Mouse (Mus musculus) kidney, embryonic 16.5 days (tissue): ENCODE results near the gene Crbn. TPM values are rescaled to one million over a fixed set of nuclear protein-coding genes. Genes with fewer than 3 reads are reported as not detected.

Experiments
- ATAC-seq: fragments of 200-750 bp; cut with Nextera tagmentation; 2 replicates; pipeline ENCODE4 v1.8.0; 2017; ENCODE audit warnings: moderate TSS enrichment; ENCODE audit not compliant: low FRiP score, low TSS enrichment
- H3K27ac ChIP-seq: fragments of 300-500 bp; sonication (generic); 2 replicates; pipeline ENCODE4 v1.5.1; 2014; ENCODE audit warnings: low read length
- H3K27me3 ChIP-seq: fragments of 300-500 bp; sonication (generic); 2 replicates; pipeline ENCODE4 v1.6.1; 2014; ENCODE audit warnings: low read length, control low read depth, mixed read lengths; ENCODE audit not compliant: insufficient read depth
- H3K36me3 ChIP-seq: fragments of 300-500 bp; sonication (generic); 2 replicates; pipeline ENCODE4 v1.6.1; 2014; ENCODE audit warnings: low read length, control low read depth, mixed read lengths; ENCODE audit not compliant: insufficient read depth
- H3K4me1 ChIP-seq: fragments of 300-500 bp; sonication (generic); 2 replicates; pipeline ENCODE4 v1.6.1; 2014; ENCODE audit warnings: low read length, control low read depth, mixed read lengths; ENCODE audit not compliant: insufficient read depth
- H3K4me2 ChIP-seq: fragments of 300-500 bp; sonication (generic); replicated peaks from 2 replicates; pipeline ENCODE4 v1.6.1; 2014; ENCODE audit warnings: low read depth, low read length
- H3K4me3 ChIP-seq: fragments of 300-500 bp; sonication (generic); 2 replicates; pipeline ENCODE4 v1.5.1; 2014; ENCODE audit warnings: mild to moderate bottlenecking, low read length
- H3K9ac ChIP-seq: fragments of 300-500 bp; sonication (generic); replicated peaks from 2 replicates; pipeline ENCODE4 v1.6.1; 2014; ENCODE audit warnings: low read length
- H3K9me3 ChIP-seq: fragments of 300-500 bp; sonication (generic); 2 replicates; pipeline ENCODE4 v1.6.1; 2016; ENCODE audit warnings: low read length, control low read depth
- WGBS: fragments of 180-500 bp; shearing (Covaris S2); extraction: QIAGEN DNeasy Blood & Tissue Kit; methylation state at CpG from one replicate; pipeline ENCODE4 v1.1.7; 2014; 5-methylcytosine and 5-hydroxymethylcytosine counted together
- polyA plus RNA-seq: library from polyadenylated mRNA; unstranded; fragments of >200 nt; fragmentation: Nextera tagmentation; extraction: Ambion mirVana; gene quantifications from 2 replicates; pipeline ENCODE4 v1.2.1, GENCODE M21; 2015

Crbn gene
- polyA plus RNA-seq, 1 experiment from 2014 or later: 53.8 TPM

DNA sequence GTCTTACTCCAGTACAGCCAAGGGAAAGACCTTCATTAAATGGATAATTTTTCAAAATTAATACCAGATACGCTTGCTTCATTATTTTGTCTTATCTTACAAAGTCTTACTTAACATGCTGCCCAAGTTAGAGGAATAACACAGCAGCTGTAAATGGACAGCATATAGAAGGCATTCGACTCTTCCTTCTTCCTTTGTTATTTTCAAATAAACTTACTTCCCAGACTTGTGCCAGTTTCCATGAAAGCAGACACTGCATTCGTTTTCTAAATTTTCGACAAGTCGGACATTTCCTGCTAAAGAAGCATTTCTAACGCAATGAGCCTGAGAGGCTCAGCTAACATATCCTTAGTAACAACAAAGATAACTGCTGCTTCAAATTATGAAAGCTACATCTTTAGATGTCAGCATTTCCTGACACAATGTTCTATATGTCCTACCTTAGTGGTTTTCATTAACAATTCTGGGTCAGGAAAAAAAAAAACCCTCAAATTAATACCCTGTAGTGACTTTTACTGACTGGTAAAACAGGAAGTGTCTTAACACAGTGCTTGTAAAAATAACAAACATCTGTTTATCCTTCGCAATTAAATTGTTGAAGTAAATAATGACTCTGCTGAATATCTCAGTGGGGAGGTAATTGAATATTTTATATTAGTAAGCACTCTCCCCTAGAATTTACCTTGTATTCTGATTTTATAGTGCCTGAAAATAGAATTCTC, 54.0 kb downstream of the Crbn start:
- ATAC-seq: no peak
- 72% methylated on average over 7 of the region's 7 CpGs for WGBS
- Histone ChIP-seq H3K4me2 (no peak overlapping the region), H3K9me3 (no peaks in the 10 kb centered on the region), H3K27ac (no peak overlapping the region), H3K4me1 (no peaks in the 10 kb centered on the region), H3K27me3 (no peaks in the 10 kb centered on the region), H3K4me3 (no peak overlapping the region), H3K9ac (no peak overlapping the region), H3K36me3 (no peaks in the 10 kb centered on the region)

DNA sequence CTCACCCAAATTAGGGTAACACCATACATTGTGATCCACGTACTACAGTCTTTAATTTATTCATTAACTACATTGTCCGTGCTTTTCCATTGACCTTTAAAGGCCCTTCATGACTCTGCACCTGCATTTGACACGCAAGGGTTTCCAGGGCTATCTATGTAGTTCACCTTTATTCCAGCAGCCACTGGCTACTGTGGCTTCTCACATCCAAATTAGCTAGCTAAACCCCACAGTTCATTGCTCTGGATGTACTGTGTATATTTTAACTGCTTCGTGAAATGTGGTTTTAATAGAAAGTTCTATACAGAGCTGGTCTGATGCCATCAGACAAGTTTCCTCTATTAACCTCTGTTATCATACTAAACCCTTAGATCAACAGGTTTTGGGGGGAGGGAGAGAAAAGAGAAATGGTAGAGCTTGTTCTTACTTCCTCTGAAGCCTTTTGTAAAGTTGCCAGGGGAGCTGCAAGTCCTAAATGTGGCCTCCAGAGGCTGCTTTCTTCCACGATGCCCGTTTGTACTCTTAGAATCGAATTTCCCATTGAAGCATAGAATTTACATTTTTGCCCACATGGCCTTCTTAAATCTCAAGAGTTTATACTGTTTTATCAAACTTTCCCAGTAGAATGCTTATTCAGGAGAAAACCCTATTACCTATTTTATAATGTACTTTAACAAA, 56.2 kb downstream of the Crbn start:
- ATAC-seq: no peak
- H3K4me1 ChIP-seq: no peaks in the 10 kb centered on the region
- no peaks in the 10 kb centered on the region for H3K36me3 ChIP-seq
- no peak overlapping the region for H3K27ac ChIP-seq
- no peak overlapping the region for H3K9ac ChIP-seq
- 78% methylated on average over 7 of the region's 7 CpGs for whole genome bisulfite sequencing
- H3K9me3 ChIP-seq: no peaks in the 10 kb centered on the region
- no peaks in the 10 kb centered on the region for H3K27me3 ChIP-seq
- H3K4me3 ChIP-seq: no peak overlapping the region
- no peak overlapping the region for H3K4me2 ChIP-seq

- WGBS: 83% methylated on average over 1 of the region's 1 CpGs
- no peak overlapping the region for H3K4me3 ChIP-seq
- no peak for ATAC-seq
- no peaks in the 10 kb centered on the region for H3K4me1 ChIP-seq
- no peak overlapping the region for H3K27ac ChIP-seq
- H3K9ac ChIP-seq: no peak overlapping the region
- no peaks in the 10 kb centered on the region for H3K27me3 ChIP-seq
- H3K4me2 ChIP-seq: no peak overlapping the region
- no peaks in the 10 kb centered on the region for H3K36me3 ChIP-seq
- H3K9me3 ChIP-seq: no peaks in the 10 kb centered on the region
Measured at GRCm38 (mm10) chr6:106740244-106740825, 59.5 kb downstream of the Crbn start.

DNA sequence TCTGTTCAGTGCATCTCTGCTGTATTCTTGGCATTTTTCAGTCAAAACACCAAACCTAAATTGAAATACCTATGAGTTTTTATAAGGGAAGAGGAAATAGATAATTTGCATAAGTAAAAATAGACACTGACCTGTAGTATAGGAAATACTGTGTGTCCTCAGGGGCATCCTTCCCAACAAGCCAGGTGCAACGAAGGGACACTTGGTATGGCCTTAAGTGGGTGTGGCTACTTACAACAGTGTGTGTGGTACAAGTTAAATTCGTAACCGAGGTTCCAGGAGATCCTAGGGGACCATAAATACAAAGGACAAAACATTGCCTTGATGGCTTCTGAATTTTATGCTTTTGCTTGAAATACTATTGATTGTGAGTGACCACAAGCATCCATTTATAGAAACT, 61.6 kb downstream of the Crbn start:
- Histone ChIP-seq H3K4me3 (no peak overlapping the region), H3K27me3 (no peaks in the 10 kb centered on the region), H3K27ac (no peak overlapping the region), H3K36me3 (no peaks in the 10 kb centered on the region), H3K4me1 (no peaks in the 10 kb centered on the region), H3K9me3 (no peaks in the 10 kb centered on the region), H3K4me2 (no peak overlapping the region), H3K9ac (no peak overlapping the region)
- ATAC-seq: no peak
- 71% methylated on average over 3 of the region's 3 CpGs for WGBS

DNA sequence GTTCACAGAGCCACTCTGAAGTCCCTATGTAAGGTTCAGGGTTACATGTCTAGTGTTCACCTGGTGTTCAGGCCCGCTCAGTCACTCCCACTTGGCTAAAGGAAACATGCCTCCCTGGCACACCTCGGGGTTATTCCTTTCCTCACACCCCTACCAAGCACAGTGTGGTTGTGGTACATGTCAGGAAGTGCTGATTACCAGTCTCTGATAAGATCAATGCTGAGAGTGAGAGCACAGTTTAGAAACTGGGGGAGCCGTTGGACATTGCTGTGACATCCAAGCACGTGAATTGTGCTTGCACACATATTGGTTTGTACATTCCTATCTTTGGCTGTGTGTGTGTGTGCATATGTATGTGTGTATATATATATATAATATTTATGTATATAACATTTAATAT, 67.3 kb downstream of the Crbn start:
- H3K4me3 ChIP-seq: no peak overlapping the region
- no peaks in the 10 kb centered on the region for H3K36me3 ChIP-seq
- no peak for ATAC-seq
- no peak overlapping the region for H3K9ac ChIP-seq
- H3K9me3 ChIP-seq: no peaks in the 10 kb centered on the region
- no peak overlapping the region for H3K27ac ChIP-seq
- H3K4me1 ChIP-seq: no peaks in the 10 kb centered on the region
- 73% methylated on average over 4 of the region's 4 CpGs for WGBS
- no peaks in the 10 kb centered on the region for H3K27me3 ChIP-seq
- H3K4me2 ChIP-seq: no peak overlapping the region

Other genes starting within 250 kb of the Crbn start
- gene Il5ra, start 51.0 kb downstream of the Crbn start, polyA plus RNA-seq: 0.30 and 0.60 TPM in 2 replicates
- 60.0 and 63.5 TPM in 2 replicates for gene Trnt1, start 31.0 kb downstream of the Crbn start, polyA plus RNA-seq